Mouse (Mus musculus) heart, postnatal 4 days (tissue): Measurements from ENCODE around the gene Rgs14. TPM values are rescaled to one million over a fixed set of nuclear protein-coding genes. Genes with fewer than 3 reads are reported as not detected.
A peak's percentile ranks its signal among the peaks of the same experiment; 100 is the strongest.

Experiments
- DNase-seq: peaks from one replicate; pipeline ENCODE4 v3.0.0; 2021
- total RNA-seq, 2 experiments: library from RNA; stranded (reverse); gene quantifications; 2 replicates each; pipeline ENCODE4 v1.2.3; 2021

Gene Rgs14
- total RNA-seq, 2 experiments from 2014 or later, result 0.70 TPM; not detected in 1

- DNase-seq, result peak; percentile 84
Observed at GRCm38 (mm10) chr13:55404853-55405782, 35.6 kb downstream of the Rgs14 start.

- no peak for DNase-seq
Observed at GRCm38 (mm10) chr13:55405783-55406390, 36.4 kb downstream of the Rgs14 start.

GRCm38 (mm10) chr13:55407341-55407740, 37.8 kb downstream of the Rgs14 start:
- DNase-seq, result no peak

- no peak for DNase-seq
Observed at GRCm38 (mm10) chr13:55408546-55409120, 39.1 kb downstream of the Rgs14 start.

- DNase-seq, result no peak
Observed at GRCm38 (mm10) chr13:55411826-55412225, 42.3 kb downstream of the Rgs14 start.

GRCm38 (mm10) chr13:55412643-55413307, 43.2 kb downstream of the Rgs14 start:
- no peak for DNase-seq

- no peak for DNase-seq
Observed at GRCm38 (mm10) chr13:55413333-55413732, 43.8 kb downstream of the Rgs14 start.

- DNase-seq, result peak; percentile 72
Observed at GRCm38 (mm10) chr13:55414743-55415380, 45.3 kb downstream of the Rgs14 start, which contains the start of gene Pfn3. Pfn3 (minus strand) TSS chr13:55415232.

- peak; percentile 95 for DNase-seq
Observed at GRCm38 (mm10) chr13:55418004-55418403, 48.5 kb downstream of the Rgs14 start.

GRCm38 (mm10) chr13:55419142-55419541, 49.6 kb downstream of the Rgs14 start:
- no peak for DNase-seq

GRCm38 (mm10) chr13:55420018-55420932, 50.7 kb downstream of the Rgs14 start:
- DNase-seq, result no peak

- DNase-seq, result peak; percentile 81
Observed at GRCm38 (mm10) chr13:55420933-55421800, 51.6 kb downstream of the Rgs14 start.

GRCm38 (mm10) chr13:55426613-55427012, 57.1 kb downstream of the Rgs14 start, which contains the start of gene F12:
F12 (minus strand) TSS chr13:55426793.
- DNase-seq, result no peak

- peak; percentile 39 for DNase-seq
Observed at GRCm38 (mm10) chr13:55429226-55429888, 59.8 kb downstream of the Rgs14 start.

- no peak for DNase-seq
Observed at GRCm38 (mm10) chr13:55430566-55430965, 61.0 kb downstream of the Rgs14 start.

- no peak for DNase-seq
Observed at GRCm38 (mm10) chr13:55431889-55432685, 62.6 kb downstream of the Rgs14 start.
